Mouse (Mus musculus) spleen, adult 12 weeks (tissue): ENCODE measurements around the gene Mgat5.

Experiments used
- DNase-seq: peaks from one replicate; pipeline ENCODE4 v3.0.0; 2022; ENCODE audit warnings: low spot score

The Mgat5 gene

GRCm38 (mm10) chr1:127259669-127260068, 54.9 kb downstream of the Mgat5 start:
- DNase-seq: no peak

DNA sequence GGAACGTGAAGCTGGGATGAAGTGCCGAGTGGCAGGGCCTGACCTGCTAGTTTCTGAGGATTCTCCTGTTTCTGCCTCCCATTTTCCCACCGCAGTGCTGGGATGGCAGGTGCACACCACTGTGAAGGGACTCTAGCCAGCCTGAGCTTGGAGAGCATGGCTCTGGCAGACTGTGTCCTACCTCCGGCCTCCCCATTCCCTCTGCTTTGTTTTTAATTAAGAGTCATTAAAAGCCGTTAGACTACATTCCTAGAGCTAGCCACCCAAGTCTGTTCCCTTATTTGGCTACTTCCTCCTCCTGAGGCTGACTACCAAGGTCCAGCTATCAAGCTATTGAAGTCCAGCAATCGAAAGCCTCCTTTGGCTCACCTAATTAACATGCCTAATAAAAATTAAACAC, 56.2 kb downstream of the Mgat5 start:
- no peak for DNase-seq

- DNase-seq: no peak
These were observed 57.5 kb downstream of the Mgat5 start for GRCm38 (mm10) chr1:127262170-127262837.

GRCm38 (mm10) chr1:127267985-127268384, 63.2 kb downstream of the Mgat5 start:
- no peak for DNase-seq

GRCm38 (mm10) chr1:127269343-127269742, 64.5 kb downstream of the Mgat5 start:
- DNase-seq: no peak

DNA sequence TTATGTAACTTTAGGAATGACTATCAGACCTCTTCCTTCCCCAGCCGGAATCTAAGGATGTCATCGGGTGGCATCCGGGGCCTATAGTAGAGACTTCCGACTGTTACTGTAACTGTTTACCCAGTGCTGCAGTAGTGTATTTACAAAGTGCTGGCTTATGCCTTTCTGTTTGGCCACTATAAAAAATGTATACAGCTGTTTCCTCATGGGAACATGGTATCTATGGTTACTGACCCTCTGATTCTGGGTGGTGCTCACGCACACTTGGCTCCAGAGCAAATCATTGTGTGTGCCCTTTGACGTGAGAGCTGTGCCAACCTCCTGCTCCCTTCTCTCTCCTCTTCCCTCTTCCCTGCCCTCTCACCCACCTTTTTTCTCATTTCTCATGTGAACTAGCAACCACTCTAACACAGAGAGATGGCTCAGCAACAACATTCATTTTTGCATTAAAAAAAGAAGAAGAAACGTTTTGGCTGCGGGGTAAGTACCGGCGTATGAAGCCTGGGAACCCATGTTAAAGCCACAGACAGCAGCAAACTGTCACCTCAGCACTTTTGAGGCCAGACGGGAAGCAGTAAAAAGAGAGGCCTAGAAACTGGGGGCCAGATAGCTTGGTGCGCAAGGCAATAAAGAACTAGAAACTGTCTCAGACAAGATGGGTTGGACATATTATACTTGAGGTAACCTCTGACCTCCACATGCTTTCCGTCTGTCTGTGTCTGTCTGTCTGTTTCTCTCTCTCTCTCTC, 65.6 kb downstream of the Mgat5 start:
- DNase-seq: no peak

- no peak for DNase-seq
These were observed 66.3 kb downstream of the Mgat5 start for GRCm38 (mm10) chr1:127271156-127271555.

- DNase-seq: no peak
These were observed 68.5 kb downstream of the Mgat5 start for GRCm38 (mm10) chr1:127273363-127273762.

DNA sequence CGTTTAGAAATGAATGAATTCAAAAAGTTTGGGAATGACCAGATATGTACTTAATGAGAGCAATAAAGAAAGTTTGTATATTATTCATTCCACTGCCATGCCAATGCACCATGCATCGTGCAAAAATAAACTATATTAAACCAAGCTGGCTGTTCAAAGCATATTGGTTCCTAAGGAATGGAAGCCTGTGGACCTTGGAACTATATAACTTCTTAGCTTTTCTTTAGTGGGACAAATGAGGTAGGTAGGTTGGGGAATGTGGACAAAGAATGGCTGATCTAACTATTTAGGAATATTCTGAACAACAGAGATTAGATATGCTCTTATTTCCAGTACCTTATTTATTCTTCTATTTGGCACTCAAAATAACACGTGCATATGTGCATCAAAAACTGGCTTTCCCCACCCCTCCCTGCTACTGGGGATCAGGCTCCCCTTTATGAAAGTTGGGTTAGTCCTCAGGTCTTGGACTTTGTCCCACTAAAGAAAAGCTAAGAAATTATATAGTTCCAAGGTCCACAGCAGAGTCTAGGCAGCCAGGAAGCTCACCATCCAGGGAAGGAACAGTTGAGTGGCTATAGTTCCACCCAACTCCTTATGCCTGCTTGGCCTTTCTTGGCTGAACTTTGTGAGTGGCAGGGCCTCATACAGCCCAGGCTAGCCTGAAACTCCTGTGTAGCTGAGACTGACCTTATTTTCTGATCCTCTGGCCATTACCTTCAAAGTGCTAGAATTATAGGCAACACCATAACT, 70.9 kb downstream of the Mgat5 start:
- no peak for DNase-seq

DNA sequence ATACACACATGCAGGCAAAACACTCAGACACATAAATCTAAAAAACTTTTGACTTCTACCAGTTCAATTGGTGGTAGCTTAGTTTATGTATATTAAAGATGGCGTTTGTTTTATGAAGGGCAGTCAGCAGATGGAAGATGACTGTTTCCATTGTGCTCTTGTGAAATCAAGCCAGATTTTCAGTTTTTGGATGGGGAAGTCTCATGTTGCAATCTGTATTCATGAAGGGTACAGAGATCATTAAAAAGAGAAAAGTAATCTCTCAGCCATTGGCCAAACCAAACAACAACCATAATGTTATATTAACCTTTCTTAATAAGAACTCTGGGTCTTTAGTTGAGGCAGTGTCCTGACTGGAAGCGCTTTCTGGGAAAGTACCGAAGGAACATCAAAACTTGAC, 73.3 kb downstream of the Mgat5 start:
- DNase-seq: no peak

GRCm38 (mm10) chr1:127280256-127280655, 75.4 kb downstream of the Mgat5 start:
- no peak for DNase-seq

GRCm38 (mm10) chr1:127284975-127285374, 80.2 kb downstream of the Mgat5 start:
- no peak for DNase-seq

GRCm38 (mm10) chr1:127287505-127287904, 82.7 kb downstream of the Mgat5 start:
- no peak for DNase-seq

DNA sequence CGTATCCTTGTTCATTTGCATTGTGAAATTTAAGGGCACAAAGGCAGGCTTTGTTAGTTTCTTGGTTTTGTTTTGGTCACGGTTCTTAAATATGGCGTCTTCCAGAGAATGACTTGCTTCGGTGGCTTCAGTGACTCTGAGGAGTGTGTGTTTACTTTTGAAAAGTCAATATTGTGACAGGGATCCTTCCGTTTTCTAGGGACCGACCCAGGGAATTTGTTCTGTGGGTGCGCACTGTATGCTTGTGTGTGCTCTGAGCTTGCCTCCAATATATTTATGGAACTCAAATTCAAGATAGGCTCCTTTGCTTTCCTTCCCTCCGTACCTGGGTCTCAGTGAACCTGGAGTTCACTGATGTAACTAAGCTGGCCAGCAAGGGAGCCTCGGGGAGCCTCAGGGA, 86.1 kb downstream of the Mgat5 start:
- DNase-seq: no peak

GRCm38 (mm10) chr1:127291721-127292120, 86.9 kb downstream of the Mgat5 start:
- no peak for DNase-seq

GRCm38 (mm10) chr1:127293286-127293685, 88.5 kb downstream of the Mgat5 start:
- DNase-seq: no peak

DNA sequence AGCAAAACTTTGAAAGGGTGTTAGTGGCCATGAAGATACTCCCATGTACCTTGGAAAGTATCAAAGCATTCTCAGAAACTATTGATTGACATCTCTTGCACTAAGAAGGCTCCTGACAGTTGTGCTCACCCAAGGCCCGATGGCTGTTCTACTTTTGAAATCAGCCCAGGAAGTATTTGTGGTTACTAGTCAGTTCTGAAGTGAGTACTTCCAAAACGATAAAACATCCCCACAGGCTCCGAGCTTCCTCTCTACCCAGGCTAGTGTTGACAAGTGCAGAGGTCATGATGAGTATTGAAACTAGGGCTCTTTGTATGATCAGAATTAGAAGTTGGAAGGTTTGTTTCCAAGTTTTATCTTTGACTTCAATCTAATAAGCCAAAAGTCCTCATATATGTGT, 92.0 kb downstream of the Mgat5 start:
- DNase-seq: no peak

DNA sequence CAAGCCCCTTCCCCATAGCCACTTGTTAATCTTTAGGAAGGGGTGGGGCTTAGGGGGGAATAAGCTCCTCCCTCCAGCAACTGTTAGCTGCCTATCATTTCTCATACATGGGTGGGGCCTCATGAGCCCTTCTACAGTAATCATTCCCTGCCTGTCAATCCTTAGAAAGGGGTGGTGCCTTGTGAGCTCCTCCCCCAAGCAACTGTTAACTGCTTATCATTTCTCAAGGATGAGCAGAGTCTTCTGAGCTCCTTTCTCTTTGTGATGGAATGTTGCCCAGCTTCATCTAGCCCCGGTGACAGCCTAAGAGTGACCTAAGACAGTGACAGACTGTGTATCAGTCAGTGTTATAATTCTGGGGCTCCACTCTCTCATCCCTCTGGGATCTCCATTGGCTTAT, 95.0 kb downstream of the Mgat5 start:
- DNase-seq: no peak

- no peak for DNase-seq
These were observed 96.2 kb downstream of the Mgat5 start for GRCm38 (mm10) chr1:127301038-127301437.

DNA sequence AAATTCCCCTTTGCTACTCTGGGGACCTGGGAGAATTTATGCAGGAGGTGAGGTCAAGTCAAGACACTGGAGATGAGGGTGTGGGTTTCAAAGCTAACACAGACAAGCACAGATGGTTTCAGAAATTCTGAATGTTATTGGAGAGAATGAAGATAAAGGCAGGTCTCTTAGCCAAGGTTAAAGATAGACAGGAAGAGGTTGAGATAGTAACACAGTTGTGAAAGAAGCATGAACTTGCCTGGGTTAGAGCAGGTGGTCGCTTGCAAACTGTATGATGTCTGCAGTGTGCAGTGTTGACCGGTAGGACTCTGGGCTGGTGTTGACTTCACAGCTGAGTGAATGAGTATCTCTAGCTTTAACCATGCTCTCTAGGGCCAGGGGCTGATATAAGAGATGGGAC, 97.8 kb downstream of the Mgat5 start:
- DNase-seq: no peak

DNA sequence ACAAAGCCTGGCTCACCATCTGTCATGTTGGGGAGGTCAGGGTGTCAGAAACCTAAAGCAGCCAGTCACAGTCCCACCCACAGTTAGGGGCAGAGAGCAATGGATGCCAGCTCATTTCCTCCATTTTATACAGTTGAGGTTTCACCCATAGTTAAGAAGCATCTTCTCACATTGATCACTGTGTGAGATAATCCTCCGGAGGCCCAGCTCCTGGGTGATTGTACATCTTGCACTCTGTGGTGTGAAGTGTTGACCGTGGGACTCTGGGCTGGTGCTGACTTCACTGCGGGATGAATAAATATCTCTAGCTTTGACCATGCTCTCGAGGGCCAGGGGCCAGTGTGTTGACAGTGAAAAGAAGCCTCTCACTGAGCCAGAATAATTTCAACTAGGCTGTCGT, 99.0 kb downstream of the Mgat5 start:
- DNase-seq: no peak

DNA sequence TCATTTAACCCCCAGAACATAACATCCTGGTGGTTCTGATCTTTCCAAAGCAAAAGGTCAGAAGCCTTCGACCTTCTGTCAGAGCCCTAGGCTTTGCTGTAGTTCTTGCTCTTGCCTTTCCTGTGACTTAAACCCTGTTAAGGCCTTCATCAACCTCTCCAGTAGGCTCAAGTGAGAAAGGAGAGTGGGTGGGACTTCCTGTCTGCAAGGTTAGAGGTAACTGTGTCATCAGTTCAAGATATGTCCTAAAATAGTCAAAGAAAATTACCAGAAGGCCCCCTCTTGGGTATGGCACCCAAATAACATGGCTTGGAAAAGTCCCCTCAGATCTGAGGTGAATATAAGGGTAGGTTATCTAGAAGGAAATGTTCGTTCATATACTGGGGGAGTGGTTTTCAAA, 99.5 kb downstream of the Mgat5 start:
- no peak for DNase-seq

GRCm38 (mm10) chr1:127305582-127305981, 100.8 kb downstream of the Mgat5 start:
- DNase-seq: no peak
